Mouse (Mus musculus) hindbrain, postnatal 0 days (tissue): ENCODE results near the gene Col9a2. TPM values are rescaled to one million over a fixed set of nuclear protein-coding genes. Genes with fewer than 3 reads are reported as not detected.

Experiments used
- ATAC-seq: fragments of 200-750 bp; cut with Nextera tagmentation; 2 replicates; pipeline ENCODE4 v1.8.0; 2017; ENCODE audit warnings: mild to moderate bottlenecking, moderate TSS enrichment, moderate library complexity
- DNase-seq: peaks from one replicate; pipeline ENCODE4 v3.0.0-alpha.2; 2015; ENCODE audit warnings: low spot score
- H3K27ac ChIP-seq: fragments of 300-500 bp; sonication (generic); 2 replicates; pipeline ENCODE4 v1.5.1; 2014; ENCODE audit warnings: mild to moderate bottlenecking
- H3K27me3 ChIP-seq: fragments of 300-500 bp; sonication (generic); 2 replicates; pipeline ENCODE4 v1.6.1; 2014; ENCODE audit warnings: low read length, mixed read lengths; ENCODE audit not compliant: insufficient read depth
- H3K36me3 ChIP-seq: fragments of 300-500 bp; sonication (generic); 2 replicates; pipeline ENCODE4 v1.6.1; 2014; ENCODE audit warnings: low read length, mixed read lengths; ENCODE audit not compliant: insufficient read depth
- H3K4me1 ChIP-seq: fragments of 300-500 bp; sonication (generic); 2 replicates; pipeline ENCODE4 v1.6.1; 2014; ENCODE audit warnings: antibody characterized with exemption, low read length, mixed read lengths; ENCODE audit not compliant: insufficient read depth
- H3K4me2 ChIP-seq: fragments of 300-500 bp; sonication (generic); 2 replicates; pipeline ENCODE4 v1.6.1; 2014; ENCODE audit warnings: low read depth, mild to moderate bottlenecking, low read length, moderate library complexity, mixed read lengths
- H3K4me3 ChIP-seq: fragments of 300-500 bp; sonication (generic); 2 replicates; pipeline ENCODE4 v1.5.1; 2014; ENCODE audit warnings: low read length
- H3K9ac ChIP-seq: fragments of 300-500 bp; sonication (generic); replicated peaks from 2 replicates; pipeline ENCODE4 v1.6.1; 2014; ENCODE audit warnings: mild to moderate bottlenecking, low read length, moderate library complexity, mixed read lengths
- H3K9me3 ChIP-seq: fragments of 300-500 bp; sonication (generic); 2 replicates; pipeline ENCODE4 v1.6.1; 2016; ENCODE audit warnings: low read length, mixed read lengths
- CTCF ChIP-seq: IDR thresholded peaks from 2 replicates; pipeline ENCODE4 v1.5.1; 2016; ENCODE audit warnings: antibody characterized with exemption, control low read depth, low read depth
- WGBS: fragments of 180-500 bp; shearing (Covaris S2); extraction: QIAGEN DNeasy Blood & Tissue Kit; methylation state at CpG from one replicate; pipeline ENCODE4 v1.1.7; 2014; 5-methylcytosine and 5-hydroxymethylcytosine counted together
- polyA plus RNA-seq: library from polyadenylated mRNA; unstranded; fragments of >200 nt; fragmentation: Nextera tagmentation; extraction: Ambion mirVana; gene quantifications from 2 replicates; pipeline ENCODE4 v1.2.1, GENCODE M21; 2015
- total RNA-seq: library from RNA; depleted of rRNA; stranded (reverse); fragments of >200 nt; gene quantifications from 2 replicates; pipeline ENCODE4 v1.2.3, GENCODE M21; 2014

Gene Col9a2
- total and polyA plus RNA-seq, 2 experiments from 2014 or later, result 23.8 to 39.8 TPM

GRCm38 (mm10) chr4:121010770-121011549, 28.2 kb upstream of the Col9a2 start:
- no peak for TF ChIP-seq CTCF
- ATAC-seq (no peak), DNase-seq (no peak)
- Histone ChIP-seq H3K4me1 (peaks cover 14% of the 10 kb centered on the region; the same call in 1 of the 2 replicates), H3K9ac (no peak overlapping the region), H3K36me3 (no peaks in the 10 kb centered on the region), H3K9me3 (no peaks in the 10 kb centered on the region), H3K27ac (no peak overlapping the region), H3K27me3 (no peaks in the 10 kb centered on the region), H3K4me2 (no peak overlapping the region), H3K4me3 (no peak overlapping the region)
- 86% methylated on average over 11 of the region's 11 CpGs for WGBS

- Histone ChIP-seq H3K9ac (no peak overlapping the region), H3K27me3 (no peaks in the 10 kb centered on the region), H3K36me3 (no peaks in the 10 kb centered on the region), H3K4me1 (peaks cover 17% of the 10 kb centered on the region; the same call in 1 of the 2 replicates), H3K4me3 (0 out of 2 replicates have a peak overlapping the region, but pooled peaks have one; percentile 89), H3K27ac (no peak overlapping the region), H3K4me2 (peak overlapping the region; percentile 72), H3K9me3 (no peaks in the 10 kb centered on the region)
- no peak for TF ChIP-seq CTCF
- DNase-seq (no peak), ATAC-seq (no peak)
- WGBS, result 79% methylated on average over 10 of the region's 10 CpGs
Measured at GRCm38 (mm10) chr4:121014594-121015267, 24.5 kb upstream of the Col9a2 start.

GRCm38 (mm10) chr4:121015268-121015659, 23.9 kb upstream of the Col9a2 start:
- ATAC-seq (no peak), DNase-seq (no peak)
- Histone ChIP-seq H3K4me1 (peaks cover 17% of the 10 kb centered on the region; the same call in 1 of the 2 replicates), H3K27ac (no peak overlapping the region), H3K4me3 (peak overlapping the region; percentile 89), H3K4me2 (peak overlapping the region; percentile 72), H3K27me3 (no peaks in the 10 kb centered on the region), H3K36me3 (no peaks in the 10 kb centered on the region), H3K9ac (0 out of 2 replicates have a peak overlapping the region, but pooled peaks have one; percentile 83), H3K9me3 (no peaks in the 10 kb centered on the region)
- 82% methylated on average over 7 of the region's 7 CpGs for WGBS
- TF ChIP-seq CTCF, result no peak

- Histone ChIP-seq H3K27me3 (no peaks in the 10 kb centered on the region), H3K4me3 (peak overlapping the region; percentile 89), H3K4me2 (peak overlapping the region; percentile 72), H3K4me1 (peaks cover 17% of the 10 kb centered on the region; the same call in 1 of the 2 replicates), H3K27ac (peak overlapping the region; percentile 77), H3K36me3 (no peaks in the 10 kb centered on the region), H3K9me3 (no peaks in the 10 kb centered on the region), H3K9ac (peak overlapping the region; percentile 83)
- TF ChIP-seq CTCF, result no peak
- peak; percentile 44 for ATAC-seq
- peak; percentile 42 for DNase-seq
- 4% methylated on average over 39 of the region's 40 CpGs for WGBS
Measured at GRCm38 (mm10) chr4:121016021-121016898, 22.9 kb upstream of the Col9a2 start.

GRCm38 (mm10) chr4:121016928-121017657, 22.1 kb upstream of the Col9a2 start, which contains the start of gene Smap2:
Smap2 (minus strand) TSS chr4:121017247.
- H3K4me1 ChIP-seq, result peaks cover 17% of the 10 kb centered on the region; the same call in 1 of the 2 replicates
- H3K36me3 ChIP-seq, result no peaks in the 10 kb centered on the region
- TF ChIP-seq CTCF, result peak; percentile 65
- H3K27me3 ChIP-seq, result no peaks in the 10 kb centered on the region
- peak within 1 kb of the TSS; percentile 72 for H3K4me2 ChIP-seq
- peak within 1 kb of the TSS; percentile 77 for H3K27ac ChIP-seq
- ATAC-seq (peak; percentile 97), DNase-seq (peak; percentile 99)
- H3K9ac ChIP-seq, result peak within 1 kb of the TSS; percentile 83
- H3K9me3 ChIP-seq, result no peaks in the 10 kb centered on the region
- 3% methylated on average over 36 of the region's 48 CpGs for WGBS
- peak within 1 kb of the TSS; percentile 89 for H3K4me3 ChIP-seq

GRCm38 (mm10) chr4:121018250-121018649, 20.9 kb upstream of the Col9a2 start:
- DNase-seq (no peak), ATAC-seq (no peak)
- H3K4me1 ChIP-seq, result peaks cover 17% of the 10 kb centered on the region; the same call in 1 of the 2 replicates
- no peaks in the 10 kb centered on the region for H3K9me3 ChIP-seq
- no peaks in the 10 kb centered on the region for H3K36me3 ChIP-seq
- no peak overlapping the region for H3K4me3 ChIP-seq
- TF ChIP-seq CTCF, result no peak
- WGBS, result 86% methylated on average over 3 of the region's 3 CpGs
- H3K4me2 ChIP-seq, result no peak overlapping the region
- H3K27ac ChIP-seq, result no peak overlapping the region
- H3K9ac ChIP-seq, result no peak overlapping the region
- no peaks in the 10 kb centered on the region for H3K27me3 ChIP-seq
